Mouse (Mus musculus) thymus, adult 2 months (tissue): ENCODE results near the gene Hecw2. TPM values are rescaled to one million over a fixed set of nuclear protein-coding genes. Genes with fewer than 3 reads are reported as not detected.

Experiments
- DNase-seq: peaks from one replicate; pipeline ENCODE4 v3.0.0; 2021
- H3K27ac ChIP-seq: fragments of 200-500 bp; 2 replicates; pipeline ENCODE4 v1.5.1; 2012; ENCODE audit warnings: low read length, control low read depth; ENCODE audit not compliant: control insufficient read depth, insufficient read depth
- H3K27me3 ChIP-seq: fragments of 200-500 bp; 2 replicates; pipeline ENCODE4 v1.6.1; 2012; ENCODE audit warnings: mild to moderate bottlenecking, low read length, moderate library complexity, mixed read lengths; ENCODE audit not compliant: control insufficient read depth, insufficient read depth
- H3K36me3 ChIP-seq: fragments of 200-500 bp; 2 replicates; pipeline ENCODE4 v1.6.1; 2012; ENCODE audit warnings: mild to moderate bottlenecking, low read length, moderate library complexity; ENCODE audit not compliant: control insufficient read depth, insufficient read depth
- H3K4me1 ChIP-seq: fragments of 200-500 bp; replicated peaks from 2 replicates; pipeline ENCODE4 v1.6.1; 2012; ENCODE audit warnings: low read length; ENCODE audit not compliant: control insufficient read depth, insufficient read depth
- H3K4me3 ChIP-seq: fragments of 200-500 bp; 2 replicates; pipeline ENCODE4 v1.5.1; 2012; ENCODE audit warnings: mild to moderate bottlenecking, low read length, control low read depth, moderate library complexity; ENCODE audit not compliant: control insufficient read depth, insufficient read depth
- CTCF ChIP-seq: fragments of 200-500 bp; IDR thresholded peaks from 2 replicates; pipeline ENCODE4 v1.5.1; 2012; ENCODE audit warnings: mild to moderate bottlenecking, control low read depth, low read length, moderate library complexity, borderline replicate concordance; ENCODE audit not compliant: control insufficient read depth, poor library complexity, insufficient read depth; ENCODE audit errors: extremely low read depth
- POLR2A ChIP-seq: fragments of 200-500 bp; IDR thresholded peaks from 2 replicates; pipeline ENCODE4 v1.6.1; 2012; ENCODE audit warnings: mild to moderate bottlenecking, low read length, control low read depth, moderate library complexity; ENCODE audit not compliant: control insufficient read depth, poor library complexity, insufficient read depth; ENCODE audit errors: extremely low read depth
- WGBS: fragments of 180-500 bp; shearing (Covaris S2); methylation state at CpG from one replicate; pipeline ENCODE4 v1.1.7; 2018; 5-methylcytosine and 5-hydroxymethylcytosine counted together
- polyA plus RNA-seq: library from polyadenylated mRNA; depleted of rRNA; stranded (reverse); fragments of >200 nt; gene quantifications from 2 replicates; pipeline ENCODE4 v1.2.3, GENCODE M21; 2012

Hecw2 gene
- polyA plus RNA-seq, 1 experiment, result 0.55 TPM

DNA sequence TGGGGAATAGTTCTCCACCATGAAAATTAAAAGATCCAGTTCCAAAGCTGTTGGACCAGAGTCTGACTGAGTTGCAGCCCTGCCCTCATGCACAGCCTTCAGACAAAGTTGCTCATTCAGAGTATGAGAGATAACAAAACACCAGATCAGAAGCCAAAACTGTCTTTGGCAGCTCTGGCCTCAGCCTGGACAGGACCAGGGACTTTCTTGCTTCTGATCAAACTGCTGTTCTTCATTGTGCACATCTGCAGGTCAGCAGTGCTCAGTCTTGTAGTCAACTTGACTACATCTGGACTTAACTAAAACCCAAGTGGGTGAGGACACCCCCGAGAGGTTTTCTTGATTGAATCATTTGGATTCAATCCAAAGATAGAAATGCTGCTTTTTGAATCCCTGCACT, 120.5 kb downstream of the Hecw2 start:
- no peak overlapping the region for H3K27ac ChIP-seq
- no peaks in the 10 kb centered on the region for H3K36me3 ChIP-seq
- H3K4me3 ChIP-seq, result no peak overlapping the region
- no peaks in the 10 kb centered on the region for H3K27me3 ChIP-seq
- DNase-seq, result no peak
- H3K4me1 ChIP-seq, result peaks cover 2% of the 10 kb centered on the region
- WGBS, result 86% methylated on average over 1 of the region's 1 CpGs
- TF ChIP-seq CTCF, result no peak
- no peak for TF ChIP-seq POLR2A

GRCm38 (mm10) chr1:54070121-54070520, 124.8 kb downstream of the Hecw2 start:
- TF ChIP-seq POLR2A, result no peak
- no peak overlapping the region for H3K4me3 ChIP-seq
- no peak overlapping the region for H3K27ac ChIP-seq
- no peak for DNase-seq
- WGBS, result 93% methylated on average over 2 of the region's 2 CpGs
- H3K4me1 ChIP-seq, result peaks cover 5% of the 10 kb centered on the region
- no peaks in the 10 kb centered on the region for H3K27me3 ChIP-seq
- no peaks in the 10 kb centered on the region for H3K36me3 ChIP-seq

DNA sequence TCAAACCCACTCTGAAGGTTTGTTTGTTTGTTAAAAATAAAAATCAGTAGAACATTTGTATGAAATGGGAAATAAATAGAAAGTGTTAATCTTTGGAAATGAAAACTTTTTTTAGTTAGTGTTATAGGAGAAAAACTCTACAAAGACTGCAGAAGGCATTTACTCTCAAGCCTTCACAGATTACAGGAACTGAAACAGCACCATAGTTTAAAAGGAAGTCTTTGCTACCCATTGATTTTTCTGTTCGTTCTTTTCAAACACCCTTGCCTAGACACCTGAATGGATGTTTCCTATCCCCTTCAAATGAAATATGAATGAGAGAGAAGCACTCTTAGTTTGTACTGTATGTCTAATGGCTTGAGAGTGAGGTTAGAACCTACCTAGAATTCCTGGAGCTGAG, 126.7 kb downstream of the Hecw2 start:
- Histone ChIP-seq H3K36me3 (no peaks in the 10 kb centered on the region), H3K4me3 (no peak overlapping the region), H3K4me1 (peaks cover 5% of the 10 kb centered on the region), H3K27ac (no peak overlapping the region), H3K27me3 (no peaks in the 10 kb centered on the region)
- no peak for TF ChIP-seq CTCF
- no peak for TF ChIP-seq POLR2A
- 53% methylated on average over 1 of the region's 1 CpGs for WGBS
- DNase-seq, result no peak

DNA sequence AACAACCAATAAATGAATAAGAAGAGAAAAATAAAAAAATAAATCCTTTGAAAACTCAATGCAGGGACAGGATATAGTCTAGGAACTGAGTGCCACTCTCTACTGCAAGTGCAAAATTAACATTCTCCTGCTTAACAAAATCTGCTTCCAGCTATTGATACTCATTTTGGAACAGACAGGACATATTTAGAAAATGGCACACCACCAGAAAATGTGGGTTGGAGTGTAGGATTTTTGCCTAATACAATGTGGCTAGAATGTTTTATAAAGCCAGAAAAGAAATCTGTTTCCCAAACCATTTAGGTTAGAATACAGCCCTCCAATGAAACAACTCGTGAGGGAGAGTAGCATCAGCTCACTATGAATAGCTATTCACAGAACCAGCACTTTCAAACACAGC, 129.5 kb downstream of the Hecw2 start:
- no peak overlapping the region for H3K27ac ChIP-seq
- WGBS, result 95% methylated on average over 1 of the region's 1 CpGs
- TF ChIP-seq CTCF (no peak), POLR2A (no peak)

GRCm38 (mm10) chr1:54061078-54061477, 133.9 kb downstream of the Hecw2 start:
- TF ChIP-seq POLR2A (no peak), CTCF (no peak)
- Histone ChIP-seq H3K36me3 (no peaks in the 10 kb centered on the region), H3K4me1 (no peaks in the 10 kb centered on the region), H3K4me3 (no peak overlapping the region), H3K27ac (no peak overlapping the region), H3K27me3 (no peaks in the 10 kb centered on the region)
- DNase-seq, result no peak
- WGBS, result 97% methylated on average over 2 of the region's 2 CpGs

More for the DNA sequence above, 129.5 kb downstream of the Hecw2 start:
- no peak for DNase-seq
- H3K4me1 ChIP-seq, result peaks cover 5% of the 10 kb centered on the region
- no peaks in the 10 kb centered on the region for H3K27me3 ChIP-seq
- no peak overlapping the region for H3K4me3 ChIP-seq
- no peaks in the 10 kb centered on the region for H3K36me3 ChIP-seq

- H3K27me3 ChIP-seq, result no peaks in the 10 kb centered on the region
- H3K36me3 ChIP-seq, result no peaks in the 10 kb centered on the region
- TF ChIP-seq POLR2A (no peak), CTCF (no peak)
- no peak overlapping the region for H3K4me3 ChIP-seq
- H3K27ac ChIP-seq, result no peak overlapping the region
- no peaks in the 10 kb centered on the region for H3K4me1 ChIP-seq
- DNase-seq, result no peak
- 100% methylated on average over 1 of the region's 1 CpGs for WGBS
These were observed 135.2 kb downstream of the Hecw2 start for GRCm38 (mm10) chr1:54059731-54060130.

- TF ChIP-seq CTCF (no peak), POLR2A (no peak)
- Histone ChIP-seq H3K27me3 (no peaks in the 10 kb centered on the region; the same call in 1 of the 2 replicates), H3K4me1 (no peaks in the 10 kb centered on the region), H3K27ac (no peak overlapping the region), H3K36me3 (no peaks in the 10 kb centered on the region), H3K4me3 (no peak overlapping the region)
- DNase-seq, result no peak
These were observed 142.2 kb downstream of the Hecw2 start for GRCm38 (mm10) chr1:54052771-54053170.
